Mouse (Mus musculus) midbrain, embryonic 12.5 days (tissue): ENCODE measurements around the gene Tnc. TPM values are rescaled to one million over a fixed set of nuclear protein-coding genes. Genes with fewer than 3 reads are reported as not detected.

Source experiments
- ATAC-seq: fragments of 200-750 bp; cut with Nextera tagmentation; 2 replicates; pipeline ENCODE4 v1.8.0; 2017; ENCODE audit warnings: low read depth, moderate TSS enrichment, moderate library complexity; ENCODE audit not compliant: low FRiP score
- H3K27ac ChIP-seq: fragments of 300-500 bp; sonication (generic); replicated peaks from 2 replicates; pipeline ENCODE4 v1.5.1; 2016; ENCODE audit warnings: mild to moderate bottlenecking
- H3K27me3 ChIP-seq: fragments of 300-500 bp; sonication (generic); 2 replicates; pipeline ENCODE4 v1.6.1; 2016; ENCODE audit warnings: mild to moderate bottlenecking
- H3K36me3 ChIP-seq: fragments of 300-500 bp; sonication (generic); 2 replicates; pipeline ENCODE4 v1.6.1; 2016
- H3K4me1 ChIP-seq: fragments of 300-500 bp; sonication (generic); 2 replicates; pipeline ENCODE4 v1.6.1; 2016
- H3K4me2 ChIP-seq: fragments of 300-500 bp; sonication (generic); replicated peaks from 2 replicates; pipeline ENCODE4 v1.6.1; 2016; ENCODE audit warnings: mild to moderate bottlenecking, moderate library complexity
- H3K4me3 ChIP-seq: fragments of 300-500 bp; sonication (generic); 2 replicates; pipeline ENCODE4 v1.5.1; 2016; ENCODE audit warnings: mild to moderate bottlenecking
- H3K9ac ChIP-seq: fragments of 300-500 bp; sonication (generic); replicated peaks from 2 replicates; pipeline ENCODE4 v1.6.1; 2016; ENCODE audit warnings: mild to moderate bottlenecking, moderate library complexity
- H3K9me3 ChIP-seq: fragments of 300-500 bp; sonication (generic); 2 replicates; pipeline ENCODE4 v1.6.1; 2016; ENCODE audit warnings: mild to moderate bottlenecking
- WGBS: fragments of 180-500 bp; shearing (Covaris S2); methylation state at CpG from one replicate; pipeline ENCODE4 v1.1.7; 2016; 5-methylcytosine and 5-hydroxymethylcytosine counted together
- polyA plus RNA-seq: library from polyadenylated mRNA; unstranded; fragments of >200 nt; fragmentation: Nextera tagmentation; extraction: Ambion mirVana; gene quantifications from 2 replicates; pipeline ENCODE4 v1.2.1, GENCODE M21; 2016

Gene Tnc
- polyA plus RNA-seq, 1 experiment from 2014 or later = 14.3 TPM

DNA sequence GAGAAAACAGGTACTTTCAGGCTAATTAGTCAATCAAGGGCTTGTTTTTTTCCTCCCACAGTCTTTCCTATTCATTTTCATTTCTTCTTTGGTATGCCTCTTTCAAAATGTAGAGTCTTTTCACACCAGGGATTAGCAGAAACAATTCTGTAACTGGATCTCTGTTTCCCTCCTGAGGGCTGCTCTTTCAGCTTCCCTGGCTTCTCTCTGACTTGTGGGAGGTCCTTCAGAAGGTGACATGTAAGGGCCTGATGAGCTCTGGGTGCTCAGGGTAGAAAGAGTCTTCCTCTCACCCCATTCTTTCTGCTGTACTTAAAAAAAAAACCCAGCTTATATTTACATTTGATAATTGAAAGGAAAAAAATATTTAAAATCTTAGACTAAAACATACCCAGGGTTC, 60.2 kb downstream of the Tnc start:
- H3K36me3 ChIP-seq = no peaks in the 10 kb centered on the region
- H3K9ac ChIP-seq = no peak overlapping the region
- H3K4me2 ChIP-seq = no peak overlapping the region
- H3K4me3 ChIP-seq = no peak overlapping the region
- peaks cover 4% of the 10 kb centered on the region; the same call in 1 of the 2 replicates for H3K4me1 ChIP-seq
- 0 out of 2 replicates have a peak, but pooled peaks cover 4% of the 10 kb centered on the region for H3K27me3 ChIP-seq
- H3K9me3 ChIP-seq = no peaks in the 10 kb centered on the region
- H3K27ac ChIP-seq = no peak overlapping the region
- no peak for ATAC-seq

GRCm38 (mm10) chr4:63983098-63983445, 63.7 kb downstream of the Tnc start:
- no peak overlapping the region for H3K27ac ChIP-seq
- no peak overlapping the region for H3K4me2 ChIP-seq
- no peaks in the 10 kb centered on the region for H3K36me3 ChIP-seq
- WGBS = 64% methylated on average over 8 of the region's 8 CpGs
- H3K9ac ChIP-seq = no peak overlapping the region
- no peaks in the 10 kb centered on the region for H3K9me3 ChIP-seq
- H3K4me3 ChIP-seq = no peak overlapping the region
- H3K4me1 ChIP-seq = peaks cover 4% of the 10 kb centered on the region; the same call in 1 of the 2 replicates
- ATAC-seq = no peak
- 0 out of 2 replicates have a peak, but pooled peaks cover 4% of the 10 kb centered on the region for H3K27me3 ChIP-seq

- Histone ChIP-seq H3K27me3 (0 out of 2 replicates have a peak, but pooled peaks cover 4% of the 10 kb centered on the region), H3K4me3 (no peak overlapping the region), H3K27ac (no peak overlapping the region), H3K4me1 (peaks cover 4% of the 10 kb centered on the region; the same call in 1 of the 2 replicates), H3K9ac (no peak overlapping the region), H3K36me3 (no peaks in the 10 kb centered on the region), H3K4me2 (no peak overlapping the region), H3K9me3 (no peaks in the 10 kb centered on the region)
- ATAC-seq = no peak
- WGBS = 75% methylated on average over 12 of the region's 12 CpGs
These were observed 64.3 kb downstream of the Tnc start for GRCm38 (mm10) chr4:63982425-63983097.

DNA sequence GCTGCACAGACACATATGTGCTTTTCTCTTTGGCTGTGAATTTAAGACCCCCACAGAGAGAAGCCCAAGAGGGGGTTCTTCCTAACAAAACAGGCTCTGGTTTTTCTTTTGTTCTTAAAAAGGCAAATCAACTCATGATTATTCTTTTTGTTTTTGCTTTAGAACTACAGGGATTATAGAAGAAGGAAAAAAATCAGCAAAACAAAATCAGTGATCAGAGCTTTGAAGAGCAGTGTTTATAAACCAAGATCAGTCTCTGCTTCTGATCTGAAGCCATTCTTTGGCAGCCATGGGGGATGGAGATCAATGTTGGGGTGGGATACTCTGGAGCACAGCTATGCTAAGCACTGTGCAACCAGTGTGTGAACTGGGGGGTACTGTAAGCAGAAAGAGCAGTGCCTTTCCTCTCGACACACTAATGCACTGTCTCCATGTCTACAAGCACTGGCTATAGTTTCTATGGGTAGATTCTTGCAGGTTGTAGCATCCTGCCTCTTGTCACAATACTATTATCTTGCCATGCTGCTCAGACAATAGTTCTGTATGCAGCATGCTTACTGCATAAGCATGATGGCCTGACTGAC, 66.5 kb downstream of the Tnc start:
- Histone ChIP-seq H3K4me2 (no peak overlapping the region), H3K27me3 (0 out of 2 replicates have a peak, but pooled peaks cover 4% of the 10 kb centered on the region)

DNA sequence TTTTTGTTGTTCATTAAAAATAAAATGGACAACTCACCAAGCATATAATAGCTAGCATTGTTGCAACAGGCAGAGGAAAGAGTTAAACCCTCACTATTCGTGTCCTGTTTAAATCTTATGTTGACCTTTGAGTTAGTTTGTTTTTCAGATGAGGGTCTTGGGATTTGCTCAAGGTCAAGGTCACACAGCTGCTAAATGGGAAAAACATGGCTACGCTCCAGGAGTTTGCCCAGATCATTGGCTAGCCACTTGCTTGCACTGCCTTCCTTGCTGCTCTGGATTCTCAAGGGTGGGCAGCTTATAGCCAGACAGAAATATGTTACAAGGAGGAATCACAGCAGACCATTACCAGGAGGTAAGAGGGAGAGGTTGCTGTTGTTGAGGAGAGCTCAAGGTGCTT, 67.2 kb downstream of the Tnc start:
- no peak for ATAC-seq
- Histone ChIP-seq H3K9ac (no peak overlapping the region), H3K4me1 (no peaks in the 10 kb centered on the region), H3K27me3 (0 out of 2 replicates have a peak, but pooled peaks cover 4% of the 10 kb centered on the region), H3K9me3 (no peaks in the 10 kb centered on the region), H3K36me3 (no peaks in the 10 kb centered on the region), H3K4me2 (no peak overlapping the region), H3K27ac (no peak overlapping the region), H3K4me3 (no peak overlapping the region)
- 26% methylated on average over 2 of the region's 2 CpGs for WGBS

More for the DNA sequence above, 66.5 kb downstream of the Tnc start:
- Histone ChIP-seq H3K27ac (no peak overlapping the region), H3K36me3 (no peaks in the 10 kb centered on the region), H3K4me3 (no peak overlapping the region), H3K9me3 (no peaks in the 10 kb centered on the region), H3K9ac (no peak overlapping the region), H3K4me1 (no peaks in the 10 kb centered on the region)
- no peak for ATAC-seq
- WGBS = 84% methylated on average over 1 of the region's 1 CpGs

DNA sequence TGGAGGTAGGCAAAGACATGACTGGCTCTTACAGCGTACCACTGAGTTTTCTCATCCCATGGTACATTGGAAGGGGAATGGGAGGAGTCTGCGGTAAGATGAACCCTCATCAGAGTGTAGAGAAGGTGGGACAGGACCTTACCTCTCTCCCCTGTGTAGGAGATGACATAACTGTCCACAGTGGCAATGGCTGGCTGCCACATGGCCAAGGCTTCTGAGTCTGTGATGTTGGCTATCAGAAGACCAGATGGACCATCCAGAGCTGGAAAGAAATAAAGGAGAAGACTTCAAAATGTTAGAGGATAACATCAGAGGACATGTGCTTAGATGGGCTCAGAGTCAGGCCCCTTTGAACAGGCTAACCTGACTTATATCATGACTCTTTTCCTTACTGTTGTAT, 74.3 kb downstream of the Tnc start:
- Histone ChIP-seq H3K4me2 (no peak overlapping the region), H3K4me1 (no peaks in the 10 kb centered on the region; the same call in 1 of the 2 replicates), H3K9me3 (no peaks in the 10 kb centered on the region), H3K4me3 (no peak overlapping the region), H3K36me3 (no peaks in the 10 kb centered on the region), H3K27ac (no peak overlapping the region), H3K27me3 (peaks cover 4% of the 10 kb centered on the region), H3K9ac (no peak overlapping the region)
- WGBS = 87% methylated on average over 2 of the region's 2 CpGs
- no peak for ATAC-seq

GRCm38 (mm10) chr4:63971762-63972161, 75.1 kb downstream of the Tnc start:
- no peaks in the 10 kb centered on the region; the same call in 1 of the 2 replicates for H3K4me1 ChIP-seq
- H3K9ac ChIP-seq = no peak overlapping the region
- no peak overlapping the region for H3K27ac ChIP-seq
- no peak overlapping the region for H3K4me3 ChIP-seq
- no peak for ATAC-seq
- no peaks in the 10 kb centered on the region for H3K36me3 ChIP-seq
- H3K9me3 ChIP-seq = no peaks in the 10 kb centered on the region
- H3K27me3 ChIP-seq = peaks cover 4% of the 10 kb centered on the region
- 50% methylated on average over 1 of the region's 1 CpGs for WGBS
- no peak overlapping the region for H3K4me2 ChIP-seq

DNA sequence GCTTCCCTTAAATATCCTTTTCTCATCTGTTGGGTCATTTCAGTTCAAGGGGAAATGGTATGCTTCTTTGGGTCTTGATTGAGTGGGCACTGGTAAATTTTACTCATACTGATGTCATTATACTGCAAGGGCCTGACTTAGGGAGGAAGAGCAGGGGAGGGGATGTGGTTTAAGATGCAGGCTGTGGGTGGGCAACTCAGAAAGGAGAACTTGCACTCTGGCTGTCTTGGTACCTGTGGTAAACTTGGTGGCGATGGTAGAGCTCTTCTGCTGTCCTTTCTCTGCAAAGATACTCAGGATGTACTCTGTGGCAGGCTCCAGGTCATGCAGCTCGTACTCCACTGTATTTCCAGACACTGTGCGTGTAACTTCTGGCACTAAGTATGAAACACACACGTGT, 75.9 kb downstream of the Tnc start:
- no peaks in the 10 kb centered on the region for H3K36me3 ChIP-seq
- H3K27ac ChIP-seq = no peak overlapping the region
- no peak for ATAC-seq
- H3K27me3 ChIP-seq = peaks cover 8% of the 10 kb centered on the region
- no peak overlapping the region for H3K4me3 ChIP-seq
- H3K4me1 ChIP-seq = no peaks in the 10 kb centered on the region; the same call in 1 of the 2 replicates
- no peak overlapping the region for H3K9ac ChIP-seq
- 79% methylated on average over 4 of the region's 4 CpGs for WGBS
- H3K4me2 ChIP-seq = no peak overlapping the region
- no peaks in the 10 kb centered on the region for H3K9me3 ChIP-seq

DNA sequence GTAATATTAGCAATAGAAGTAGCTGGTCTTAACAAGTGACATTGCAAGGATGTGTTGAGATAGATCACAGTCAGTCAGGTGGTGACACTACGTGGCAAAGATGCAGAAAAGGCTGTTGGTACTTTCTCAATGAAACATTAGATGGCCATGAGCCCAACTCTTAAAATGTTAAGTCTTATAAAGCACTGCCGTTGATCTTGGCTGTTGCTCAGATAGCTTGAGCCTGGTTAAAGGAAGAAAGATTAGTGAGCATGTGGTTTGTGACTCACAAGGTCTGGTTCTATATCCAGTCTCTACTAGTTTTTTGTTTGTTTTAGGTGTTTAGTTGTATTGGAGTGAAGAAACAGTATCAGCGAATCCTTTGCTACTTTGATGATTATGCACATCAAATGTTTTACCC, 76.9 kb downstream of the Tnc start:
- H3K27me3 ChIP-seq = peaks cover 8% of the 10 kb centered on the region
- no peak overlapping the region for H3K27ac ChIP-seq
- WGBS = 92% methylated on average over 3 of the region's 3 CpGs
- H3K9me3 ChIP-seq = no peaks in the 10 kb centered on the region
- no peaks in the 10 kb centered on the region for H3K36me3 ChIP-seq
- H3K4me1 ChIP-seq = no peaks in the 10 kb centered on the region; the same call in 1 of the 2 replicates
- no peak overlapping the region for H3K9ac ChIP-seq
- H3K4me3 ChIP-seq = no peak overlapping the region
- no peak for ATAC-seq
- no peak overlapping the region for H3K4me2 ChIP-seq

DNA sequence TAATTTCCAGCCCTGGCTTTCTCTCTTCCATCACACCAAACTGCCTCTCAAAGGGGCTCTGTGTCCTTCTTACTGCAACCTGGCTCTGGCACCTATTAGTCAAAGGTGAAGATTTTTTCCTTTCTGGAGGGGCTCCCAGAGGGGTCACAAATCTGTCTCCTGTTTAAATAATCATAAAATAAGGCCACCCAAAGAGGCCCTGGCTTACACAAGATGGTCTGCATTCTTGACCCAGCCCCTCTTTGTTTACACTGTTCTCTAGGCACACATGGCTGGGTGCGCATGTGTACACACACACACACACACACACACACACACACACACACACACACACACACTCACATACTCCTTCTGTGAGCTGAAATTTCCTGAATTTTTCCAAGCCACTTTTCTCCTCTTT, 83.4 kb downstream of the Tnc start:
- no peak for ATAC-seq

DNA sequence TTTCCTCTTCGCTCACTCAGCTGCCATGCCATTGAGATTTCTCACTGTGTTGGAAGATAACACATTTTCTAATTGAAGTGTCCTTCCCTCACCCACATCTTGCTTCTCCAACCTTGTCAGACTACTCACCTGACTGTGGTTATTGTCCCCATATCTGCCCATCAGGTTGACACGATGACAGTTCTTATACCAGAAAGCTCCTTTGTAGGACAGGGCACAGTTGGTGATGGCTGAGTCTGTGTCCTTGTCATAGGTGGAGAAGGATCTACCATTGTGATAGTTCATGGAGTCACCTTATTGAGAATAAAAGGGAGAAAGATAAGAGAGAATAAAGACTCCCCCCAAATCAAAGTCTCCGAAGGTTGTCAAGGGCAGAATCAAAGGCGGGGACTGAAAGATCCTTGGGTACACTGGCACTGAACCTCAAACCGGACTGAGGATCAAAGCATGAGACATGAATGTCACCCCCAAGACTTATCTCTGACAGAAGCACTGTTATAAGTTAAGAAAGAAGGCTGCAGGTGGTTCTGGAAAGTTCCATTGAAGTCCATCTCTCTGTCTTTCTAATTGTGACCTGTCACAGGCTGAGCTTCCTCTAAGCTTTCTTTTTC, 84.9 kb downstream of the Tnc start:
- Histone ChIP-seq H3K27me3 (peaks cover 4% of the 10 kb centered on the region), H3K27ac (no peak overlapping the region), H3K36me3 (no peaks in the 10 kb centered on the region), H3K4me2 (no peak overlapping the region), H3K9me3 (no peaks in the 10 kb centered on the region), H3K9ac (no peak overlapping the region), H3K4me3 (no peak overlapping the region), H3K4me1 (no peaks in the 10 kb centered on the region)
- 96% methylated on average over 5 of the region's 5 CpGs for WGBS
- ATAC-seq = no peak

More for the DNA sequence above, 83.4 kb downstream of the Tnc start:
- H3K9me3 ChIP-seq = no peaks in the 10 kb centered on the region
- H3K4me2 ChIP-seq = no peak overlapping the region
- H3K4me1 ChIP-seq = no peaks in the 10 kb centered on the region; the same call in 1 of the 2 replicates
- no peak overlapping the region for H3K27ac ChIP-seq
- H3K9ac ChIP-seq = no peak overlapping the region
- H3K27me3 ChIP-seq = peaks cover 4% of the 10 kb centered on the region
- no peaks in the 10 kb centered on the region for H3K36me3 ChIP-seq
- H3K4me3 ChIP-seq = no peak overlapping the region
- WGBS = 75% methylated on average over 1 of the region's 1 CpGs

DNA sequence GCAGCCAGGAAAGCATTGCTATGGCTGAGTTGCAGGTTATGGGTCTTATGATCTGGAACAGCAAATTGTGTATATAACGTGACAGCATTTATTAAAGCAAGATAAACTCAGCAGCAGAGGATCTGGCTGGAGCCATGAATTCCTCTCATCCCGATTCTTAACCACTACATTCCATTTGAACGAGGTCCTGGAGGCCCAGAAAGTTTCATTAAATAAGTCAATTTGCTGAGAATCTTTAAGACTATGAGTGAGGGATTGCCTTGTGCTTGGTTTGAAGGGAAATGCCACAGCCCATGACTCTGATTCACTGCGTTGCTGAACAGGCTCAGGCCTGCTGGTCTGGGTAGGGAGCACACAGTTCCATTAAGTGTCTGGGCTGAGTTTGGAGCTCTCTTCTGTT, 88.2 kb downstream of the Tnc start:
- 86% methylated on average over 4 of the region's 4 CpGs for WGBS
- Histone ChIP-seq H3K9ac (no peak overlapping the region), H3K4me2 (no peak overlapping the region), H3K27me3 (no peaks in the 10 kb centered on the region), H3K4me3 (no peak overlapping the region), H3K27ac (no peak overlapping the region), H3K36me3 (no peaks in the 10 kb centered on the region), H3K4me1 (no peaks in the 10 kb centered on the region), H3K9me3 (no peaks in the 10 kb centered on the region)
- no peak for ATAC-seq
